Mouse (Mus musculus) kidney, postnatal 14 days (tissue): ENCODE results near the gene Xpr1.
"Not testable (repeated sequence)": the region's sequence is repeated elsewhere in the genome, so short reads cannot be mapped to it uniquely, and the experiment has no call there.

Experiments
- DNase-seq: peaks from one replicate; pipeline ENCODE4 v3.0.0; 2022; ENCODE audit warnings: mixed read lengths

Gene Xpr1

GRCm38 (mm10) chr1:155320091-155320833 lies 97.0 kb downstream of the Xpr1 start:
- no peak for DNase-seq

GRCm38 (mm10) chr1:155319513-155319912 lies 97.7 kb downstream of the Xpr1 start:
- DNase-seq: no peak

GRCm38 (mm10) chr1:155311672-155312071 lies 105.5 kb downstream of the Xpr1 start:
- no peak for DNase-seq

GRCm38 (mm10) chr1:155306879-155307278 lies 110.3 kb downstream of the Xpr1 start:
- DNase-seq: no peak

GRCm38 (mm10) chr1:155303402-155303801 lies 113.8 kb downstream of the Xpr1 start:
- DNase-seq: no peak

- DNase-seq: no peak
Observed at GRCm38 (mm10) chr1:155297615-155298014, 119.6 kb downstream of the Xpr1 start.

- DNase-seq: no peak
Observed at GRCm38 (mm10) chr1:155297203-155297602, 120.0 kb downstream of the Xpr1 start.

- peak; percentile 69 for DNase-seq
Observed at GRCm38 (mm10) chr1:155293446-155293845, 123.8 kb downstream of the Xpr1 start.

- no peak for DNase-seq
Observed at GRCm38 (mm10) chr1:155289411-155289810, 127.8 kb downstream of the Xpr1 start.

GRCm38 (mm10) chr1:155288033-155288432 lies 129.2 kb downstream of the Xpr1 start:
- DNase-seq: peak; percentile 21

GRCm38 (mm10) chr1:155283808-155284207 lies 133.4 kb downstream of the Xpr1 start:
- DNase-seq: no peak

- DNase-seq: peak; percentile 85
Observed at GRCm38 (mm10) chr1:155281003-155281793, 136.0 kb downstream of the Xpr1 start.

GRCm38 (mm10) chr1:155280306-155280705 lies 136.9 kb downstream of the Xpr1 start:
- no peak for DNase-seq

GRCm38 (mm10) chr1:155276381-155277033 lies 140.7 kb downstream of the Xpr1 start:
- DNase-seq: no peak

GRCm38 (mm10) chr1:155275793-155276192 lies 141.4 kb downstream of the Xpr1 start:
- no peak for DNase-seq

GRCm38 (mm10) chr1:155274976-155275375 lies 142.2 kb downstream of the Xpr1 start:
- peak; percentile 85 for DNase-seq

GRCm38 (mm10) chr1:155272953-155273352 lies 144.3 kb downstream of the Xpr1 start:
- DNase-seq: no peak

GRCm38 (mm10) chr1:155262496-155262895 lies 154.7 kb downstream of the Xpr1 start:
- not testable (repeated sequence) for DNase-seq

- DNase-seq: no peak
Observed at GRCm38 (mm10) chr1:155254309-155254708, 162.9 kb downstream of the Xpr1 start.

GRCm38 (mm10) chr1:155253126-155253525 lies 164.1 kb downstream of the Xpr1 start:
- no peak for DNase-seq

GRCm38 (mm10) chr1:155252631-155253121 lies 164.5 kb downstream of the Xpr1 start:
- DNase-seq: peak; percentile 47

GRCm38 (mm10) chr1:155251596-155251995 lies 165.6 kb downstream of the Xpr1 start:
- DNase-seq: no peak

GRCm38 (mm10) chr1:155250531-155251135 lies 166.6 kb downstream of the Xpr1 start:
- DNase-seq: peak; percentile 51
